Mouse (Mus musculus) liver (tissue): ENCODE measurements at regions not wholly inside any gene's neighbourhood (a gene's known extent, or its start where the extent isn't known, plus 50 kb on each side); places are given as distances from the start of the nearest gene placed in this dataset.

ENCODE experiments used
- DNase-seq: peaks from one replicate; pipeline ENCODE4 v3.0.0-alpha.2; 2020; ENCODE audit warnings: mixed read lengths

GRCm38 (mm10) chr2:178950304-178950703 is 491.9 kb upstream of the Cdh4 start:
- DNase-seq, result no peak

GRCm38 (mm10) chr2:178954420-178955067 is 487.7 kb upstream of the Cdh4 start:
- no peak for DNase-seq

GRCm38 (mm10) chr2:178958829-178959228 is 483.4 kb upstream of the Cdh4 start:
- DNase-seq, result no peak

- no peak for DNase-seq
Observed at GRCm38 (mm10) chr2:178959603-178960002, 482.6 kb upstream of the Cdh4 start.

- DNase-seq, result no peak
Observed at GRCm38 (mm10) chr2:178967584-178968365, 474.5 kb upstream of the Cdh4 start.

GRCm38 (mm10) chr2:178969732-178970131 is 472.5 kb upstream of the Cdh4 start:
- DNase-seq, result no peak

- no peak for DNase-seq
Observed at GRCm38 (mm10) chr2:178975366-178975765, 466.9 kb upstream of the Cdh4 start.

GRCm38 (mm10) chr2:178976046-178976445 is 466.2 kb upstream of the Cdh4 start:
- DNase-seq, result no peak

GRCm38 (mm10) chr2:178976495-178976894 is 465.7 kb upstream of the Cdh4 start:
- DNase-seq, result no peak

- DNase-seq, result no peak
Observed at GRCm38 (mm10) chr2:178979451-178979850, 462.8 kb upstream of the Cdh4 start.

- DNase-seq, result no peak
Observed at GRCm38 (mm10) chr2:178981736-178982502, 460.3 kb upstream of the Cdh4 start.

GRCm38 (mm10) chr2:178983801-178984200 is 458.4 kb upstream of the Cdh4 start:
- DNase-seq, result no peak

- no peak for DNase-seq
Observed at GRCm38 (mm10) chr2:178987935-178988334, 454.3 kb upstream of the Cdh4 start.

- no peak for DNase-seq
Observed at GRCm38 (mm10) chr2:178989291-178989690, 452.9 kb upstream of the Cdh4 start.

GRCm38 (mm10) chr2:178989784-178990183 is 452.4 kb upstream of the Cdh4 start:
- no peak for DNase-seq

GRCm38 (mm10) chr2:178990959-178991358 is 451.3 kb upstream of the Cdh4 start:
- DNase-seq, result no peak

GRCm38 (mm10) chr2:178992334-178993116 is 449.7 kb upstream of the Cdh4 start:
- DNase-seq, result no peak

GRCm38 (mm10) chr2:178997921-178998320 is 444.3 kb upstream of the Cdh4 start:
- no peak for DNase-seq

- DNase-seq, result no peak
Observed at GRCm38 (mm10) chr2:179000448-179001081, 441.7 kb upstream of the Cdh4 start.

GRCm38 (mm10) chr2:179007766-179008165 is 434.5 kb upstream of the Cdh4 start:
- no peak for DNase-seq

- no peak for DNase-seq
Observed at GRCm38 (mm10) chr2:179013891-179014593, 428.2 kb upstream of the Cdh4 start.
